Mouse (Mus musculus): Measurements from ENCODE around the gene BC048507. TPM values are rescaled to one million over a fixed set of nuclear protein-coding genes. Genes with fewer than 3 reads are reported as not detected.
"Not testable (repeated sequence)": the region's sequence is repeated elsewhere in the genome, so short reads cannot be mapped to it uniquely, and the experiment has no call there.

Gene BC048507
- total and polyA plus RNA-seq, 2 experiments from 2014 or later, result not detected

- 17% methylated on average over 1 of the region's 1 CpGs for WGBS
- no peak overlapping the region for H3K9ac ChIP-seq (replicated peaks; ENCODE audit: low read depth, low read length)
- H3K27me3 ChIP-seq (ENCODE audit: control insufficient read depth, insufficient read depth, low read length), result no peaks in the 10 kb centered on the region
- no peak overlapping the region for H3K27ac ChIP-seq (ENCODE audit: low read depth)
- ATAC-seq (ENCODE audit: insufficient read depth, low read depth) (no peak), DNase-seq (ENCODE audit: low spot score) (no peak)
- no peaks in the 10 kb centered on the region for H3K4me1 ChIP-seq (ENCODE audit: control insufficient read depth, insufficient read depth)
- no peak overlapping the region for H3K4me3 ChIP-seq (ENCODE audit: low read depth, low read length)
- H3K9me3 ChIP-seq (replicated peaks; ENCODE audit: control insufficient read depth, low read length), result no peaks in the 10 kb centered on the region
- H3K36me3 ChIP-seq (replicated peaks; ENCODE audit: control insufficient read depth, insufficient read depth, low read length), result no peaks in the 10 kb centered on the region
- TF ChIP-seq EP300 (IDR thresholded peaks at IDR 0.05; ENCODE audit: low read depth) (no peak), CTCF (IDR thresholded peaks at IDR 0.05; ENCODE audit: low read depth) (no peak)
- no peak overlapping the region for H3K4me2 ChIP-seq (ENCODE audit: low read depth, low read length)
Measured at GRCm38 (mm10) chr13:67857317-67857716, 5.8 kb upstream of the BC048507 start.

- no peak for ATAC-seq (ENCODE audit: insufficient read depth, low read depth)
- H3K9me3 ChIP-seq (replicated peaks; ENCODE audit: control insufficient read depth, low read length), result no peaks in the 10 kb centered on the region
- no peak overlapping the region for H3K9ac ChIP-seq (replicated peaks; ENCODE audit: low read depth, low read length)
- no peak overlapping the region for H3K27ac ChIP-seq (ENCODE audit: low read depth)
- no peak overlapping the region for H3K4me2 ChIP-seq (ENCODE audit: low read depth, low read length)
- H3K4me3 ChIP-seq (ENCODE audit: low read depth, low read length), result no peak overlapping the region
- TF ChIP-seq CTCF (IDR thresholded peaks at IDR 0.05; ENCODE audit: low read depth) (peak; percentile 24), EP300 (IDR thresholded peaks at IDR 0.05; ENCODE audit: low read depth) (no peak)
- no peaks in the 10 kb centered on the region for H3K27me3 ChIP-seq (ENCODE audit: control insufficient read depth, insufficient read depth, low read length)
- no peaks in the 10 kb centered on the region for H3K36me3 ChIP-seq (replicated peaks; ENCODE audit: control insufficient read depth, insufficient read depth, low read length)
- H3K4me1 ChIP-seq (ENCODE audit: control insufficient read depth, insufficient read depth), result no peaks in the 10 kb centered on the region
- DNase-seq (ENCODE audit: low spot score), result no peak
- 76% methylated on average over 9 of the region's 9 CpGs for WGBS
Measured at GRCm38 (mm10) chr13:67862508-67862907, 618 bp upstream of the BC048507 start.

- TF ChIP-seq CTCF (IDR thresholded peaks at IDR 0.05; ENCODE audit: low read depth) (no peak), EP300 (IDR thresholded peaks at IDR 0.05; ENCODE audit: low read depth) (no peak)
- WGBS, result 62% methylated on average over 5 of the region's 5 CpGs
Measured at GRCm38 (mm10) chr13:67864764-67865350, 1.7 kb downstream of the BC048507 start.

GRCm38 (mm10) chr13:67867899-67868298, 4.8 kb downstream of the BC048507 start:
- Histone ChIP-seq H3K9me3 (replicated peaks; ENCODE audit: control insufficient read depth, low read length) (no peaks in the 10 kb centered on the region), H3K4me3 (ENCODE audit: low read depth, low read length) (no peak overlapping the region), H3K27me3 (ENCODE audit: control insufficient read depth, insufficient read depth, low read length) (no peaks in the 10 kb centered on the region), H3K36me3 (replicated peaks; ENCODE audit: control insufficient read depth, insufficient read depth, low read length) (no peaks in the 10 kb centered on the region), H3K9ac (replicated peaks; ENCODE audit: low read depth, low read length) (no peak overlapping the region), H3K27ac (ENCODE audit: low read depth) (no peak overlapping the region), H3K4me2 (ENCODE audit: low read depth, low read length) (no peak overlapping the region), H3K4me1 (ENCODE audit: control insufficient read depth, insufficient read depth) (no peaks in the 10 kb centered on the region)
- DNase-seq (ENCODE audit: low spot score) (no peak), ATAC-seq (ENCODE audit: insufficient read depth, low read depth) (no peak)
- 23% methylated on average over 3 of the region's 3 CpGs for WGBS
- no peak for TF ChIP-seq EP300 (IDR thresholded peaks at IDR 0.05; ENCODE audit: low read depth)
- TF ChIP-seq CTCF (IDR thresholded peaks at IDR 0.05; ENCODE audit: low read depth), result peak; percentile 32

More at GRCm38 (mm10) chr13:67864764-67865350, 1.7 kb downstream of the BC048507 start:
- no peak overlapping the region for H3K4me3 ChIP-seq (ENCODE audit: low read depth, low read length)
- no peaks in the 10 kb centered on the region for H3K27me3 ChIP-seq (ENCODE audit: control insufficient read depth, insufficient read depth, low read length)
- no peaks in the 10 kb centered on the region for H3K36me3 ChIP-seq (replicated peaks; ENCODE audit: control insufficient read depth, insufficient read depth, low read length)
- no peaks in the 10 kb centered on the region for H3K4me1 ChIP-seq (ENCODE audit: control insufficient read depth, insufficient read depth)
- DNase-seq (ENCODE audit: low spot score) (no peak), ATAC-seq (ENCODE audit: insufficient read depth, low read depth) (no peak)
- no peak overlapping the region for H3K27ac ChIP-seq (ENCODE audit: low read depth)
- no peak overlapping the region for H3K4me2 ChIP-seq (ENCODE audit: low read depth, low read length)
- H3K9ac ChIP-seq (replicated peaks; ENCODE audit: low read depth, low read length), result no peak overlapping the region
- H3K9me3 ChIP-seq (replicated peaks; ENCODE audit: control insufficient read depth, low read length), result no peaks in the 10 kb centered on the region

- not testable (repeated sequence) for DNase-seq (ENCODE audit: low spot score); H3K27me3 ChIP-seq (ENCODE audit: control insufficient read depth, insufficient read depth, low read length); H3K9me3 ChIP-seq (replicated peaks; ENCODE audit: control insufficient read depth, low read length); H3K9ac ChIP-seq (replicated peaks; ENCODE audit: low read depth, low read length); H3K4me3 ChIP-seq (ENCODE audit: low read depth, low read length); H3K27ac ChIP-seq (ENCODE audit: low read depth); H3K4me1 ChIP-seq (ENCODE audit: control insufficient read depth, insufficient read depth); H3K36me3 ChIP-seq (replicated peaks; ENCODE audit: control insufficient read depth, insufficient read depth, low read length); ATAC-seq (ENCODE audit: insufficient read depth, low read depth)
- peak overlapping the region; percentile 34; the same call in 1 of the 2 replicates for H3K4me2 ChIP-seq (ENCODE audit: low read depth, low read length)
- WGBS, result 24% methylated on average over 7 of the region's 12 CpGs
Measured at GRCm38 (mm10) chr13:67876049-67876698, 13.0 kb downstream of the BC048507 start.

Data from heart, postnatal 0 days (tissue).